Comparison of ENCODE assay signal across 15 mouse cellular contexts in the genomic region with DNA sequence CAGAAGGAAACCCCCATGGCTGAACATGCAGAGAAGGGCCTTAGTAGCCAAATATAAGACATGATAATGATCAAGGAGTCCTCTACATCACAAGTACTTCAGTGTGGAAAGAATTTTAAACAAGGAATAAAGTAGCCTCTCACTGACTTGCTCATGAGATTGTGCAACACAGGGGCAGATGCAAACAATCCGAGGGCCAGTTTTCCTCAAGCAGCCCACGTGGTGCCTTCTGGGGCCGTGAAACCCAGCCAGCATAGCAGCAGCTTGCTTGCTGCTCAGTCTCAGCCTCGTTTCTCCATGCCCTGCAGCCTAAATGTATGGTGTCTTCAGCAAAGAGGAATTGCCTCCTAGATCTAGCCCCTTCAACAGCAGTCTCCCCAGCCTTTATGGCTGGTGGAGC.
DNase-seq lines count a peak whose midpoint lies in the region; ATAC-seq and TF ChIP-seq lines count a peak whose summit lies in the region.
"Had no signal": no experiment of that assay in that cellular context is flagged by ENCODE, and none has a peak within 500 bp of the region (broad histone marks: within the 10 kb centered on the region; RNA-seq: fewer than 3 reads in every experiment).

No protein-coding gene starts in this region.

- intact Hi-C loops in gastrocnemius, adult 2 months (cut with DNase I) = no loop called here

- no peak for TF ChIP-seq CTCF in gastrocnemius, adult 2 months (IDR thresholded peaks at IDR 0.05)

- no peak overlapping the region; the same call in 1 of the 2 replicates for H3K27ac ChIP-seq in gastrocnemius, adult 2 months
- H3K27ac ChIP-seq: embryonic facial prominence, embryonic 12.5 days; forebrain, embryonic 10.5 days; intestine, embryonic 15.5 days had no signal

- H3K4me3 ChIP-seq in gastrocnemius, adult 2 months = no peak overlapping the region
- H3K4me3 ChIP-seq: embryonic facial prominence, embryonic 12.5 days; forebrain, embryonic 10.5 days; intestine, embryonic 15.5 days had no signal

- peak; percentile 39 for DNase-seq in gastrocnemius, adult 2 months
- no peak for DNase-seq in gastrocnemius, postnatal 10 days
- DNase-seq in urinary bladder, postnatal 14 days (ENCODE audit: low spot score) = peak; percentile 55
- no peak for DNase-seq in urinary bladder, postnatal 4 days (ENCODE audit: low spot score in 2 of 2)
- DNase-seq in lung, postnatal 10 days = peak; percentile 65
- no peak for DNase-seq in T-cell, adult 2 months (ENCODE audit: low spot score)
- DNase-seq in embryo, embryonic 9.5 days (ENCODE audit: extremely low spot score) = no peak
- DNase-seq: B cell, adult 2 months; cerebellum, postnatal 25 days; kidney, postnatal 10 days; thymus, postnatal 4 days had no signal

- no peak for ATAC-seq in monocyte, adult 5-6 weeks (replicated peaks; ENCODE audit: insufficient number of reproducible peaks, low FRiP score, low TSS enrichment, poor library complexity, severe bottlenecking)
- ATAC-seq: intestine, embryonic 15.5 days had no signal

Comparison
In these comparisons a context has a peak if more than half of its experiments do, and no peak if none do; other contexts are left out.
1. DNase-seq: peak in gastrocnemius, adult 2 months (single experiment), urinary bladder, postnatal 14 days (single experiment) and lung, postnatal 10 days (single experiment); none in gastrocnemius, postnatal 10 days (single experiment), urinary bladder, postnatal 4 days (0 of 2), T-cell, adult 2 months (single experiment) and embryo, embryonic 9.5 days (single experiment).